Mouse (Mus musculus): Measurements from ENCODE around the gene Vtcn1. TPM values are rescaled to one million over a fixed set of nuclear protein-coding genes. Genes with fewer than 3 reads are reported as not detected.
A peak's percentile ranks its signal among the peaks of the same experiment; 100 is the strongest.

The Vtcn1 gene
- polyA plus RNA-seq, 1 experiment from 2014 or later: 1.8 TPM

DNA sequence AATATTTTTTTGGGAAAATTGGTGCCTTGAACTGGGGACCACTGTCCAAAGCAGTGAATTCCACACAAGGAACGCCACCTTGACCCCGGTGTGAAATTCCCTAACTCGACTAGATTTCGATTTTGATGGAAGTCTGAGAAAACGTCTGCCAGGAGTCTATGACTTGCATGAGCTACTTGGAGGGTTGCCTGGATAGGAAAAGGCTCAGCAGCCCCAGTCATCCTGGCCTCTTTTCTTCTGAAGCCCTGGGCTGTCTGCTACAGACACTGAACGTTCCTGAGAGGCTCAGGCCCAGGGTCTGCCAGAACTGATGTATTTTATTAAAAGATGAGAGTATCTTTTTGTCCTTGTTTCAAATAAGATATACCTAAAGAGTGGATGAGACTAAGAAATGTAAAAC is 25.2 kb downstream of the Vtcn1 start:
- ATAC-seq (no peak), DNase-seq (ENCODE audit: low read depth, low spot score) (no peak)
- CTCF ChIA-PET: interaction anchor here (0.6 to 4.8 kb wide), 4 partner anchors 11 to 66 kb away, joined by 3 to 23 read pairs (median 4); no protein-coding TSS in a partner anchor
- POLR2A ChIA-PET: no interaction called here
- in situ Hi-C loops (cut with MboI; ENCODE audit: low pct_unique_long_range_greater_than_20kb): no loop called here
- TF ChIP-seq CTCF (IDR thresholded peaks at IDR 0.05): no peak
- H3K27me3 ChIP-seq: no peaks in the 10 kb centered on the region

DNA sequence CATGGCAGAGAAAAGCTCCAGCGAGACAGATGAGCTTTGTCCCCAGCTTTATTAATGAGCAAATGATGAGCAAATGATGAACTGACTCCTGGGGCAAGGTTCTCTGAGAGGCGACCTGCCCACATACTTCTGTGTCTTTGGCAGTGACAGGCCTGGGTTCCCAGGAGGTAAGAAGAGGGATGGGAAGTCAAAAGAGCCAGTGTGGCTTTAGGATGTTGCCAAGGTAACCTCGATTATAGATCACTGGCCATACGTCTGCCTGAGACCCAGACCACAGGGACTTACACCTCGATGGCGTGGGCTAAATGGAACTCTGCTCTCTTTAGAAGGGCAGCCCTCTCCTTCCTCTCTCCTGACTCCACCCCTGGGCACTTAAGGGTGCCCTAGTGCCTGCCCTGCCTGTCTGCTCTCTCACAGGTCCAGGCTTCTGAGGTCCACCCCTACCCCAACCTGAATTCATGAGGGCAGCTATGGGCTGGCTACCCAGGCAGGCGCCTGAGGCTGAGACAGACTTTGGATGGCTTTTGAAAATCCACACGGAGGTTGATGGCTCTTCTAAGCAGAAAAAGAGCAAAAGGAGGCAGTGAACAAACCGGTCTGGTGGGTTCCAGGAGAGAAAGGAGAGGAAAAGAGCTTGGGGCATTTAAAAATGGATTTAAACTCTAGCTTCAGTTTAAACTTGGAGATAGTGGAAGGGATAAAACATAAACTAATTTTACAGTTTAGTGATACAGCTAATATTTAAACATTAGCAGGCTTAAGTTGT is 31.0 kb downstream of the Vtcn1 start:
- CTCF ChIA-PET: interaction anchor here (0.7 to 1.1 kb wide), 2 partner anchors 18 to 88 kb away, joined by 3 read pairs; no protein-coding TSS in a partner anchor
- TF ChIP-seq CTCF (IDR thresholded peaks at IDR 0.05): no peak
- POLR2A ChIA-PET: no interaction called here
- ATAC-seq: no peak
- DNase-seq (ENCODE audit: low read depth, low spot score): no peak
- in situ Hi-C loops (cut with MboI; ENCODE audit: low pct_unique_long_range_greater_than_20kb): no loop called here
- no peaks in the 10 kb centered on the region for H3K27me3 ChIP-seq

DNA sequence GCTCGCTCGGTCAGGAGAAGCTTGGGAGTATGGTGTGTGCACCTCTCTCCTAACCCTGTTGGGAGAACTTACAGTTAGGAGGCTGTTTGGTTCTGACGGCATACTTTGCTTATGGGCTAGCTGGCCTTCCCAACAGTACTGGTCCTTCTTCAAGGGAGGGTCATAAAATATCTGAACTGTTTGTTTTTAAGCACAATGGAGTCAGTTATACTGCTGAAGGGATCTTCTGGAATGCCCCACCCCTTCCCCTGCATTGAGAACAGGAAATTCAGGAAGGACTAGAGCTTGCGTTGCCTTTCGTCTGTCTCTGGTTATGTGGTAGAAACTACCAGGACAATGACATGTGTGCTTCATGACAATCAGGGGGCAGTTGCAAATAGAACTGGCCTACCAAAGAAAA is 31.9 kb downstream of the Vtcn1 start:
- ChIA-PET CTCF (interaction anchor here (1.0 kb wide), 1 partner anchor 10 kb away, joined by 3 read pairs; no protein-coding TSS in a partner anchor), POLR2A (no interaction called here)
- no peak for TF ChIP-seq CTCF (IDR thresholded peaks at IDR 0.05)
- in situ Hi-C loops (cut with MboI; ENCODE audit: low pct_unique_long_range_greater_than_20kb): no loop called here
- ATAC-seq (no peak), DNase-seq (ENCODE audit: low read depth, low spot score) (no peak)
- no peaks in the 10 kb centered on the region for H3K27me3 ChIP-seq

DNA sequence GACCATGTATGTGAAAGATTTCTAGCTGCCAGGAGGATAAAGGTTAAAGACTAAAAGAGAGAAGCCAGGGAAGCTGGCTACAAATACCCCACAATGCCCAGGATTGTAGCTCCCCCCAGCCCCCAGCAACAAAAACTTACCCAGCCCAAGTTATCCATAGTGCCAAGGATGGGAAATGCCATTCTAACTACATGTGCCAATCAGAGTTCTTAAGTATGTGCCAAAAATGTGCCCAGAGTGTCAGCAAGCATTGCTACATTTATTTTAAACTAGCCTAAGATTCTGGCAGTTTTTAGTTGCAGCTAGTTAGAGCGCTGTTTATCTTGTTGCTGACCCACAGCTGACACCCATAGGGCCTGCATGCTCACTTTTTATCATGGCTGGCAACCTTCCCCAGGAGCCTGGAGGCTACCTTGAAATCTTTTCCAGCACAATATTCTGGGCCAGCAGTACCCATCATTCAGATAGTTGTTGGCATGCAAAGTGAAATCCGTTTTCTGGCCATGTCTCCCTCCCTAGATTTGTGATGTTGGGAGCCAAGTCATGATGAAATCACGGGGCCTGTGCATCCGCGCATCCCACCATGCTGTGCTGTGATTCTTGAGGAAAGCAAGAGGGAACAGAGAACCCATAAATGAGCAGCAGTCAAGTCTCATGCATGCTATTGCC is 33.2 kb downstream of the Vtcn1 start:
- TF ChIP-seq CTCF (IDR thresholded peaks at IDR 0.05): no peak
- in situ Hi-C loops (cut with MboI; ENCODE audit: low pct_unique_long_range_greater_than_20kb): no loop called here
- CTCF ChIA-PET: no interaction called here
- no peak for ATAC-seq
- no peak for DNase-seq (ENCODE audit: low read depth, low spot score)
- no peaks in the 10 kb centered on the region for H3K27me3 ChIP-seq
- POLR2A ChIA-PET: interaction anchor here (0.6 kb wide), 1 partner anchor 1876 kb away, joined by 3 read pairs; no protein-coding TSS in a partner anchor

DNA sequence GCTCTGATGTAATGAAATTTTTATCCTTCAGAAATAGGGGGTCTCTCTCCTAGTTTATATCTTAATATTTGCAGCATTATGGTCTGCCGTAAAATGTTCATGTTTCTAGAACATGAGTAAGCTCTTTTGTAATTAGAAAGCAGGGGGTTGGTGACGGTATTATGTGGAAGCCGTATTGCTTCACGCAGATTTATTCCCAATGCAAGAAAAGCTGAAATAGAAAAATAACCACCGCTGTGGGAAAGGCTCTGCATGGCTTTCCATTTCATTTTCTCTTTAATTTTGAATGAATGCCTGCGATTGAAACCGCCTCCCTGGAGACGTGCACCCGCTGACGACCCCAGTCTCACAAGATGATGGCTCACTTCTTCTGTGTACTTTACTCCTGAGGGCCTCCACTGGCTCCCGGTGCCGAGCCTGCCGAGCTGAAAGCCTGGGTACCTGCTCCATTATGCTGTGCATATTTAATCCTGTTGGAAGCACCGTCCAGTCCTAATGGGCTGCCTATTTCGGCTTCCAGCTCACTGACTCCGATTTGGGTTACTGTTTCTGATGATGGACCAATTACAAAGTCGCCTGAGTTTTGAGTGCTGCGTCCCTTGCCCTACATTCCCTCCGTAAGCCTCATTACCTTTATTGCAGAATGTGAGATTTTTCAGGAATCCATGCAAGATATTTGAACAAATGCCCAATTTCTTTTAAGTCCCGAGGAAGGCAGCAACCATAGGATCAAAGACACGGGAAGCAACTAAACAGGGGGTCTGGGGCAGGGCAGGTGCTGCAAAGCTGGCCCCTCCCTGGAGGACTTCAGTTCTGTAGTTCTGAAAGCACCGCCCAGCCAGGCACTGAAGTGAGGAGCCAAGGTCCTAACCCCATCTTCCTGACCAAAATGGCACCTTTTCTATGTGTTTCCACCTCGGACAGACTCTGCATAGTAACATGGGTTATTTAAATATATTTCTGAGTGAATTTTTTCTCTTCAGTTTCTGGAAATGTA is 36.3 kb downstream of the Vtcn1 start:
- in situ Hi-C loops (cut with MboI; ENCODE audit: low pct_unique_long_range_greater_than_20kb): no loop called here
- ATAC-seq (no peak), DNase-seq (ENCODE audit: low read depth, low spot score) (no peak)
- ChIA-PET CTCF (interaction anchor here (4.6 kb wide), 1 partner anchor 12 kb away, joined by 23 read pairs; no protein-coding TSS in a partner anchor), POLR2A (interaction anchor here (0.9 kb wide), 1 partner anchor 15 kb away, joined by 3 read pairs; no protein-coding TSS in a partner anchor)
- no peaks in the 10 kb centered on the region for H3K27me3 ChIP-seq
- TF ChIP-seq CTCF (IDR thresholded peaks at IDR 0.05): no peak

DNA sequence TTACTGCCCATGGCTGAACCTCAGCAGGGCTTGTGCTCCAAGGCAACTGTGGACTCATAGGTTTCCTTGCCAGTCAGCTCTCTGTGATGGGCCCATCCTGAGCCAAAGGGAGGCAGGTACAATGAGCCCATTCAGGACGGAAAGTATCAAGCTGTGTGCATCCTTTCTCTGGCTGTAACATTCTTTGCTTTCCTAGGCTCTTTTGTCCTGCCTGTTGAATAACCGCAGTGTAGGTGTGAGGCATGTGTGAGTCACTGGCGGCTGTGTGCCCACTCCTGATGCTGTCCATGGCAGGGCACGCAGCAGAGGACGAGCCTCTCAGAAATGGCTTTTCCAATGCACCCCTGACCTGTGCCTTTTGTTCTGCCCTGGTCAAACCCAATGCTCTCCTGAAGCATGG is 41.7 kb downstream of the Vtcn1 start:
- ATAC-seq (peak; percentile 44), DNase-seq (ENCODE audit: low read depth, low spot score) (no peak)
- in situ Hi-C loops (cut with MboI; ENCODE audit: low pct_unique_long_range_greater_than_20kb): no loop called here
- TF ChIP-seq CTCF (IDR thresholded peaks at IDR 0.05): no peak
- POLR2A ChIA-PET: no interaction called here
- no peaks in the 10 kb centered on the region for H3K27me3 ChIP-seq
- CTCF ChIA-PET: interaction anchor here (1.1 kb wide), 1 partner anchor 9 kb away, joined by 3 read pairs; no protein-coding TSS in a partner anchor

DNA sequence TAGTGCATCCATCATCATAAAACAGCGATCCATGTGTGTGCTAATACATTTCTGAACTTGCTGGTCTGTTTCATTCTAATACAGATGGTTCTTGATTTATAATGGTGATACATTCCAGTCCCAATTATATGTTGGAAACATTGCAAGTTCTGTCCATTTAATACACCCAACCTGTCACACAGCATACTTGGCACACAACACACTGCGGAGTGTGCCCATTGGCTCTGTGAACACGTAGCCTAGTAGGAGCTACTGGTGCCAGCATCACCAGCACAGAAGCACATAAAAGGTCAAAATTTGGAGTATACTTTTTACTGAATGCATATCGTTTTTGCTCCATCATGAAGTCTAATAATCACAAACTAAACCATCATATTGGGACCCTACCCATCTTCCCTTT is 51.8 kb downstream of the Vtcn1 start:
- ATAC-seq (no peak), DNase-seq (ENCODE audit: low read depth, low spot score) (no peak)
- in situ Hi-C loops (cut with MboI; ENCODE audit: low pct_unique_long_range_greater_than_20kb): no loop called here
- ChIA-PET CTCF (no interaction called here), POLR2A (no interaction called here)
- no peak for TF ChIP-seq CTCF (IDR thresholded peaks at IDR 0.05)
- H3K27me3 ChIP-seq: no peaks in the 10 kb centered on the region

DNA sequence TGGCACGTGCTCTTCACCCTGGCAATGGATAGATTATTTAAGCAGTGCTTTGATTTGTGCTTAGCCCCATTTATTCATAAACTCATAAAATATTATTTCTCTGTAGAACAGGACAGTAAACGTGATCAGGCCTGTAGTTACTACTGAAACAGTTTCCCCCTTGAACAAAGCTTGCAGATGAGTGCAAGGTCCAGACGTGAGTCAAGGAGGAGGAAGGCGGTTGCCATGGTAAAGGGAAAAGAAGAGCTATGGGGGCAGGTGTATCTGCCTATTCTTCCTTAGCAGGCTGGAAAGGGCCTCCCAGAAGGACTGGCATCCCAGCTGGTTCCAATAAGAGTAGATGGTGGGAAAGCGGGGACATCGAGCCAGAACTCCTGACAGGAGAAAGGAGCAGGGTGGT is 56.1 kb downstream of the Vtcn1 start:
- TF ChIP-seq CTCF (IDR thresholded peaks at IDR 0.05): no peak
- in situ Hi-C loops (cut with MboI; ENCODE audit: low pct_unique_long_range_greater_than_20kb): no loop called here
- ChIA-PET CTCF (no interaction called here), POLR2A (no interaction called here)
- DNase-seq (ENCODE audit: low read depth, low spot score) (no peak), ATAC-seq (no peak)
- no peaks in the 10 kb centered on the region for H3K27me3 ChIP-seq

DNA sequence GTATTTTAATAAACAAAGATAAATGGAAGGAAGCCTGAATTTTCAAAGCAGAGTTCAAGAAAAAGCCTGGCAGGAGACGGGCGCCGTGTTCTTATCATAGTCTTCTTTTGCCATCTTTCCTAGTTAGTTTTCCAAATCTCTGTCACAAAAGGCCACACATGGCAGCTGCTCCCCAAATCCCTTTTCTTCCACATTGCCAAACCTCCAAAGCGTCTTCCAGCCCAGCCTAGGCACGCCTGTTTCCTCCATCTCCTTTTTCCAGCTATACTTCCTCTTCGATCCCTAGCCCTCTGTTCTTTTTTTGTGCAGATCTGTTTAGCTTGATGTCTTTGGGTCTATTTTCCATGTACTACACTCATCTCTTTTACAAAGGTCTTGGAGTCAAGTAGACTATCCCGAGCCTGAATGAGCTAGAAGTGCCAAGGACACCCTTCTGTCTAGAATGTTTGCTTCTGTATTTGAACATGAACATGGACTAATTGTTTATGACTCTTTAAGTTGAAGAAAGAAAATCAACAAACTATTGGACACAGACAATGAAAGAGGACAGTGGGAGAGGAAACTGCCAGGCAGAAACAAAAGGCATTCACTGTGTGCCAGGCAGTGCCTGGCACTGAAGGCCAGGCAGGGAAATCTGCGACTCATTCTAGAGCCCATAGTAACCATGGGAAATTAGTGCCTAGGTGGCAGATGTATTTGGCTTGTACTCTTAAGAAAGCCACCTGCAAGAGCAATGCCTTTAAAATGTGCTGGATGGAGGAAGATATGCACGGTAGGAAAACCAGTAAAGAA is 56.8 kb downstream of the Vtcn1 start:
- TF ChIP-seq CTCF (IDR thresholded peaks at IDR 0.05): no peak
- ATAC-seq: no peak
- in situ Hi-C loops (cut with MboI; ENCODE audit: low pct_unique_long_range_greater_than_20kb): no loop called here
- ChIA-PET POLR2A (no interaction called here), CTCF (interaction anchor here (0.6 to 2.1 kb wide), 2 partner anchors 17 to 71 kb away, joined by 3 to 5 read pairs; no protein-coding TSS in a partner anchor)
- no peaks in the 10 kb centered on the region for H3K27me3 ChIP-seq
- DNase-seq (ENCODE audit: low read depth, low spot score): no peak
